Mouse (Mus musculus): ENCODE results near the gene Dram1. TPM values are rescaled to one million over a fixed set of nuclear protein-coding genes. Genes with fewer than 3 reads are reported as not detected.

The Dram1 gene
- polyA plus RNA-seq, 1 experiment from 2014 or later, result 2.9 TPM

DNA sequence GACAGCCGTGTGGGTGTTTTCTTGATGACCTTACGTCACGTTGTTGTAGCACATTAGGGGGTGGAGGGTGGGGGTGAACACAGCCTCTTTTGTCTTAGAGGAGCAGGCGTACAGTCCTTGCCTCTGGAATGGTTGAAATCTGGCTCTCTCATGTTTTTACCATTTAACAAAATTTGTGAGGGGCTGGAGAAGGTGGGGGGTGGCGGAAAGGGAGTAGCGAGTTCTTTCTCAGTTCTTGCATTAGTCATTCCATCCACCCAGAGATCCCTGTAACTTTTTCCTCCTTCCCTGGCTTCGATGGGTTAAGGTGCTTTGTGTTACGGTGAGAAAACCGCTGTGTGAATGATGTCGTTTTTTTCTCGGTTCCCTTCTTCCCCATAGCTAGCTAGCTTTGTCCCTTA, 41.3 kb upstream of the Dram1 start:
- no peak overlapping the region for H3K9ac ChIP-seq (replicated peaks)
- TF ChIP-seq CTCF (IDR thresholded peaks at IDR 0.05; ENCODE audit: low read depth) (no peak), EP300 (IDR thresholded peaks at IDR 0.05; ENCODE audit: low read depth) (no peak)
- H3K4me2 ChIP-seq (ENCODE audit: low read depth, low read length), result no peak overlapping the region
- H3K27me3 ChIP-seq (ENCODE audit: insufficient read depth, low read length), result no peaks in the 10 kb centered on the region
- no peaks in the 10 kb centered on the region for H3K9me3 ChIP-seq (ENCODE audit: low read length)
- no peak overlapping the region; the same call in 1 of the 2 replicates for H3K27ac ChIP-seq (ENCODE audit: low read depth)
- H3K4me1 ChIP-seq (ENCODE audit: insufficient read depth), result 0 out of 2 replicates have a peak, but pooled peaks cover 3% of the 10 kb centered on the region
- H3K4me3 ChIP-seq (ENCODE audit: low read depth, low read length), result no peak overlapping the region
- ATAC-seq (no peak), DNase-seq (no peak)
- WGBS (ENCODE audit: insufficient replicate concordance), result 73% methylated on average over 11 of the region's 11 CpGs
- H3K36me3 ChIP-seq (replicated peaks; ENCODE audit: insufficient read depth, low read length), result peaks cover 6% of the 10 kb centered on the region; the same call in 1 of the 2 replicates

DNA sequence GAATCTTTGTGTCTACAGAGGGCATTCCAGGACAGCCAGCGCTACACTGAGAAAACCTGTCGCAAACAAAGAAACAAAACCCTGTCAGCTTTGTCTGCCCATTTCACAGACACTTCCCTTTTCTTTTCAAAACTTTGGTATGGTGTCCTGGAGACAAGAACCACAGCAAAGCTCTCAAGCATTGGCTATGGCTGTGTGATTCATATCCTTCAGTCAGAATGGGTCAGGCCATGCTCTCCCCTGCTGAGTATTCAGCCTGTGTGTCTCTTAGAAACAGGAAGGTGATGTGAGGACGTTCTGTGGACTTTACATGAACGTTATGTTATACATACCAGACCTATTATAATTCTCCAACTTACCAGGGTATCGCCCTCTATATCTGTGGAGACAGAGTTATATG, 38.8 kb upstream of the Dram1 start:
- no peak for ATAC-seq
- H3K36me3 ChIP-seq (replicated peaks; ENCODE audit: insufficient read depth, low read length), result peaks cover 6% of the 10 kb centered on the region; the same call in 1 of the 2 replicates
- no peaks in the 10 kb centered on the region for H3K9me3 ChIP-seq (ENCODE audit: low read length)
- no peak overlapping the region for H3K4me2 ChIP-seq (ENCODE audit: low read depth, low read length)
- no peaks in the 10 kb centered on the region for H3K27me3 ChIP-seq (ENCODE audit: insufficient read depth, low read length)
- no peak overlapping the region for H3K4me3 ChIP-seq (ENCODE audit: low read depth, low read length)
- no peak for TF ChIP-seq CTCF (IDR thresholded peaks at IDR 0.05; ENCODE audit: low read depth)
- TF ChIP-seq EP300 (IDR thresholded peaks at IDR 0.05; ENCODE audit: low read depth), result no peak
- 70% methylated on average over 5 of the region's 5 CpGs for WGBS (ENCODE audit: insufficient replicate concordance)
- no peak overlapping the region for H3K9ac ChIP-seq (replicated peaks)
- H3K27ac ChIP-seq (ENCODE audit: low read depth), result no peak overlapping the region
- H3K4me1 ChIP-seq (ENCODE audit: insufficient read depth), result 0 out of 2 replicates have a peak, but pooled peaks cover 3% of the 10 kb centered on the region
- no peak for DNase-seq

DNA sequence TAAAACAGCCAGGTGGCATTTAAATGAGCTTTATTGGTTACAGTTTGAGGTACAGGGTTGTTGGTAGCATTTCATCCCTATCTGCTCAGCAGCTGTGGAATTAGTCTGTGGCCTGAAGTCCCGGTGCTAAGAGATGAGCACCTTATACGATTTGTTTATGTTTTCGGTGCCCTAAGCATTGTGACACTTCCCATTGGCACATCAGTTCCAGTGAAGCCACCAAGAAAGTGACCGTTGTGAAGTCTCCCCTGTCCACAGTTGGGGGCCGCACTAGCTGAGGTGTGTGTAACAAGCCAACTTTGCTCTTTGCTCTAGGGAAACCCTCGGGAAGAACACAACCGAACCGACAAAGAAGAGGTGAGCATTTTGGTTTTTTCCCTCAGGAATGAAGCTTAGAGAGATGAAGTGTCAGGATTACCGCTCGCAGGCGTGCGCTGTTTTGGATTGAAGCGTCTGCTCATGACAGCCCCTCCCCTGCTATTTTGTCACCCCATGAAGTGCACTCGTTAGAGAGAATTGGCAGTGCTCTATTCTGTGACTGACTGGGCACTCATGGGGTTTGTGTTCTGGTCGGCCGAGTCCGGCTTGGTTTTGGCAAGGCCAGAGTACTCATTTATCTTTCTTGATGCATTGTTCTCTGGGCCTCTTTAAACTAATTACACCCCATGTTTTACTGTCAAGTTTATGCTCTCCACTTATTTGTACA, 33.6 kb upstream of the Dram1 start:
- DNase-seq (no peak), ATAC-seq (no peak)
- H3K4me1 ChIP-seq (ENCODE audit: insufficient read depth), result peaks cover 3% of the 10 kb centered on the region; the same call in 1 of the 2 replicates
- WGBS (ENCODE audit: insufficient replicate concordance), result 73% methylated on average over 17 of the region's 17 CpGs
- H3K9ac ChIP-seq (replicated peaks), result no peak overlapping the region
- no peak overlapping the region for H3K27ac ChIP-seq (ENCODE audit: low read depth)
- H3K27me3 ChIP-seq (ENCODE audit: insufficient read depth, low read length), result no peaks in the 10 kb centered on the region
- TF ChIP-seq CTCF (IDR thresholded peaks at IDR 0.05; ENCODE audit: low read depth) (no peak), EP300 (IDR thresholded peaks at IDR 0.05; ENCODE audit: low read depth) (no peak)
- H3K4me2 ChIP-seq (ENCODE audit: low read depth, low read length), result no peak overlapping the region
- H3K36me3 ChIP-seq (replicated peaks; ENCODE audit: insufficient read depth, low read length), result no peaks in the 10 kb centered on the region
- H3K4me3 ChIP-seq (ENCODE audit: low read depth, low read length), result no peak overlapping the region
- no peaks in the 10 kb centered on the region for H3K9me3 ChIP-seq (ENCODE audit: low read length)

DNA sequence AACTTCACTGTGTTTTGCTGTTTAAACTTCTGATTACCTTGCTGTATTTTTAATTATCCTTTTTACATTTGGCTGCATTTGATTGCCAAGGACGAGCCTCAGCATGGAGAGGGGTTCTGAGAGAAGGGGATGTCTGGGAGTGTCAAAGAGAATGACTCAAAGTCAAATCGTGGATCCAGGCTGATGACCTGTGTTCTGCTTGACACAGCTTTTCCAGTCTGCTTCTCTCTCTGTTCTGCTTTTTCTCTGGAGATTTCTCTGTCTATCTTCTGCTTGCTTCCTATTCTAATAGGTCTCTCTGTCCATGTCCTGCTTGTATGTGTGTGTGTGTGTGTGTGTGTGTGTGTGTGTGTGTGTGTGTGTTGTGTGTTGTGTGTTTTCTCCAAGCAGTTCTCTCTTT, 30.9 kb upstream of the Dram1 start:
- no peak overlapping the region for H3K4me3 ChIP-seq (ENCODE audit: low read depth, low read length)
- no peak for DNase-seq
- no peaks in the 10 kb centered on the region; the same call in 1 of the 2 replicates for H3K4me1 ChIP-seq (ENCODE audit: insufficient read depth)
- no peaks in the 10 kb centered on the region for H3K36me3 ChIP-seq (replicated peaks; ENCODE audit: insufficient read depth, low read length)
- ATAC-seq, result no peak
- WGBS (ENCODE audit: insufficient replicate concordance), result 45% methylated on average over 2 of the region's 2 CpGs
- no peak overlapping the region for H3K4me2 ChIP-seq (ENCODE audit: low read depth, low read length)
- no peaks in the 10 kb centered on the region for H3K9me3 ChIP-seq (ENCODE audit: low read length)
- TF ChIP-seq CTCF (IDR thresholded peaks at IDR 0.05; ENCODE audit: low read depth) (no peak), EP300 (IDR thresholded peaks at IDR 0.05; ENCODE audit: low read depth) (no peak)
- H3K9ac ChIP-seq (replicated peaks), result no peak overlapping the region
- no peaks in the 10 kb centered on the region for H3K27me3 ChIP-seq (ENCODE audit: insufficient read depth, low read length)
- H3K27ac ChIP-seq (ENCODE audit: low read depth), result no peak overlapping the region

DNA sequence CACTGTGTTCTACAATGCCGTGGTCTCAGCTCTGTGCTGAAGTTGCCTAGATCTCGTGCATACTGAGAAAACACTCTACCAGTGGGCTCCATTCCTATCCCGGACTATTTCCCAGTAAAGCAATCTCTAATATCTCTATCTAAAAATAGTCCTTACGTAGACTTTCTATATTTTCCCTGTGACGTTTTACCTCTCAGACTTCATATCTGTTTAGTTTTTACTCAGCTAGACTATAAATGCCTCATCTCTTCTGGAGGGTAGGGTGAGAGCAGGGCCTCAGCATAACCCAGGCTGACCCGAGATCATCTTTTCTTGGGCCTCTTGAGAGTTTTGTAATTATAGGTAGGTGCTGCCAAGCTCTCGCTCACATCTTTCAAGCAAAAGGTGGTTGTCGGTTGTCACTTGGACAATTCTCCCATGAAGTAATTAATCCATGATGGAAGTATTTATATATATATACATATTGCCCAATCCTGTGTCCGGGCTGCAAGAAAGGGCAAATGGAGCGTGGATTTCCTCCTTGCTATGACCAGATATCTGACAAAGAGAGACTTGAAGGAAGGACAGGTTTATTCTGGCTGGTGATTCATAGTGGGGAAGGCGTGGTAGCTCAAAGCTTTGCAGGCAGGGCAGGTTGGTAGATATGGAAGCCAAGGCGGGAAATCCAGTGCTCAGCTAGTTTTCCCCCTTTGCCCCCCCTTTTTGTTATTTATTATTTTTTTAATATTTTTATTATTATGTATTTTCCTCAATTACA, 29.2 kb upstream of the Dram1 start:
- Histone ChIP-seq H3K9me3 (ENCODE audit: low read length) (no peaks in the 10 kb centered on the region), H3K36me3 (replicated peaks; ENCODE audit: insufficient read depth, low read length) (no peaks in the 10 kb centered on the region), H3K27me3 (ENCODE audit: insufficient read depth, low read length) (no peaks in the 10 kb centered on the region), H3K27ac (ENCODE audit: low read depth) (no peak overlapping the region), H3K4me3 (ENCODE audit: low read depth, low read length) (no peak overlapping the region), H3K9ac (replicated peaks) (no peak overlapping the region), H3K4me2 (ENCODE audit: low read depth, low read length) (no peak overlapping the region), H3K4me1 (ENCODE audit: insufficient read depth) (no peaks in the 10 kb centered on the region; the same call in 1 of the 2 replicates)
- 82% methylated on average over 12 of the region's 12 CpGs for WGBS (ENCODE audit: insufficient replicate concordance)
- ATAC-seq (no peak), DNase-seq (no peak)
- TF ChIP-seq CTCF (IDR thresholded peaks at IDR 0.05; ENCODE audit: low read depth) (no peak), EP300 (IDR thresholded peaks at IDR 0.05; ENCODE audit: low read depth) (no peak)

DNA sequence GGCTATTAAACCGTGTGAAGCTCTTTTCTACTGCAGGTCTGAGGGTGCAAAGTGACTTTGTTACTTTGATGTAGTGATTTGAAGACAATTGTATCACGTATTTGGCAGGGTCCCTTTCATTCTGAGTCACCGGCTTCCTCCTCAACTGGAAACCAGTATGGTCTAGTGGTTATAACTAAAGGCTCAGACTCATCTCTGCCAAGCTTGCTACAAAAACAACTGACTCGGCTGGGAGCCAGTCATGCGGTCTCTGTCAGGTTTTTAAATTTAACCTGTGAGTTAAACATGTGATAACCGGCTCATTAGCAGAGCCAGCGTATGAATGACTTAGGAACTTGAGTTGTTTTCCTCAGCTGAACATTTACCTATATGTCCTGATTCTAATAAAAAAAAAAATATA, 26.9 kb upstream of the Dram1 start:
- TF ChIP-seq EP300 (IDR thresholded peaks at IDR 0.05; ENCODE audit: low read depth) (no peak), CTCF (IDR thresholded peaks at IDR 0.05; ENCODE audit: low read depth) (no peak)
- Histone ChIP-seq H3K9me3 (ENCODE audit: low read length) (no peaks in the 10 kb centered on the region), H3K27ac (ENCODE audit: low read depth) (no peak overlapping the region), H3K36me3 (replicated peaks; ENCODE audit: insufficient read depth, low read length) (no peaks in the 10 kb centered on the region), H3K4me2 (ENCODE audit: low read depth, low read length) (no peak overlapping the region), H3K9ac (replicated peaks) (no peak overlapping the region), H3K27me3 (ENCODE audit: insufficient read depth, low read length) (no peaks in the 10 kb centered on the region), H3K4me3 (ENCODE audit: low read depth, low read length) (no peak overlapping the region), H3K4me1 (ENCODE audit: insufficient read depth) (no peaks in the 10 kb centered on the region; the same call in 1 of the 2 replicates)
- 79% methylated on average over 7 of the region's 7 CpGs for WGBS (ENCODE audit: insufficient replicate concordance)
- DNase-seq, result no peak
- no peak for ATAC-seq

Data from liver, postnatal 0 days (tissue).